Mouse (Mus musculus) embryo, embryonic 10.5 days (tissue): ENCODE measurements around the gene Tmem52.
"Not testable (repeated sequence)": the region's sequence is repeated elsewhere in the genome, so short reads cannot be mapped to it uniquely, and the experiment has no call there.

ENCODE experiments used
- DNase-seq: peaks from one replicate; pipeline ENCODE4 v3.0.0-alpha.2; 2015; ENCODE audit warnings: low spot score

The Tmem52 gene

GRCm38 (mm10) chr4:155468952-155469351 lies at the start of gene Tmem52:
Gene Tmem52 (plus strand): TSS chr4:155469114.
- peak; percentile 63 for DNase-seq

GRCm38 (mm10) chr4:155420137-155420536 lies 48.8 kb upstream of the Tmem52 start:
- no peak for DNase-seq

DNA sequence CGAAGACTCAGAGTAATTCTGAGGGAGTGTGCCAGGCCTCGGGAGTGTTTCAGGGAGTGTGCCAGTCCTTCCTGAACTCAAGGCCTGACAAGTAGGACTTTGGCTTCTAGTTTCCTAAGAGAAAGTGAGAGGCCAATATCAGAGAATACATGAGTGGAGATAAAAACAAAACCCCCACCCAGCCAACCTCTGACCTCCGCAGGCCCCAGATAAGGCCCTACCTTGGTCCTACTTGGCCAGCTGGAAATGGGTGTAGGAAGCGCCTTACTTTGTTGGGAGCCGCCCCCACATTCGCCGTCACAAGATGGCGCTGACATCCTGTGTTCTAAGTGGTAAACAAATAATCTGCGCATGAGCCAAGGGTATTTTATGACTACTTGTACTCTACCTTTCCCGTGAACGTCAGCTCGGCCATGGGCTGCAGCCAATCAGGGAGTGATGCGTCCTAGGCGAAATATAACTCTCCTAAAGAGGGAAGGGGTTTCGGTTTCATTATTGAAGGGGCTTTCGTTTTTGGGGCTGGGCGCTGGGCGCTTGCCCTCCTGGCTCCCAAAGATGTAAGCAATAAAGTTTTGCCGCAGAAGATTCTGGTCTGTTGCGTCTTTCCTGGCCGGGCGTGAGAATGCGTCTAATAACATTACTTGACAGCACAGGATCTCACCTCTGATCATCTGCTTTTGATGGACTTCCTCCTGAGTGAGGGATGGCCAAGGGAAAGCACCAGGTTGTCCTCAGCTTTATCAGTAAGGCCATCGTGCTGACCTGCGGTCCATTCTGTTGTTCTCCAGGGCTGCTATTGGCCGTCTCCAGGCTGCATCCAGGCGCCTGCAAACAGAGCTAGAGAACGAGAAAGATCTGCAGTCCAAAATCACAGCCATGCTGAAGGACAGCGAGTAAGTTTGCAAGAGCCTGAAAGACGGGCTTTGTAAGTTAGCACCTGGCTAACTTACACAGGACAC lies 47.2 kb upstream of the Tmem52 start:
- DNase-seq = not testable (repeated sequence)

- DNase-seq = no peak
These were observed 44.9 kb upstream of the Tmem52 start for GRCm38 (mm10) chr4:155423988-155424387.

DNA sequence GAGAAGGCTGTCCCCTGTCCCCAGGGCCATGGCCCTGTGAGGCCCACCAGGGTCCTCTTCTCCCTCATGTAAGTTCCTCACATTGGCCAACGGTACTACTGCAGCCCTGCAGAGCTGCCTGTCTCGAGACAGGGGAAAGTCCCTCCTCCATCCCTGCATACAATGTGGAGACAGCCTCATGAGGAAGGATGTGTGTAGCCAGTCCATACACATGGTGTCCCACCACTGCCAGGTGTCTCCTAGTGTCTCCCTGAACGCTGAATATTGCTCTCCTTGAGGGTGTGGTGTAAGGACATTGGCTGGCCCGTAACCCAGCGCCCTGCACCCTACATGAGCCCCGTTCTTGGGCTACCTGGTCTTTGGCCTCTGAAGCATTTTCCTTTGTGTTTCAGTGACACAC lies 42.6 kb upstream of the Tmem52 start:
- DNase-seq = no peak

DNA sequence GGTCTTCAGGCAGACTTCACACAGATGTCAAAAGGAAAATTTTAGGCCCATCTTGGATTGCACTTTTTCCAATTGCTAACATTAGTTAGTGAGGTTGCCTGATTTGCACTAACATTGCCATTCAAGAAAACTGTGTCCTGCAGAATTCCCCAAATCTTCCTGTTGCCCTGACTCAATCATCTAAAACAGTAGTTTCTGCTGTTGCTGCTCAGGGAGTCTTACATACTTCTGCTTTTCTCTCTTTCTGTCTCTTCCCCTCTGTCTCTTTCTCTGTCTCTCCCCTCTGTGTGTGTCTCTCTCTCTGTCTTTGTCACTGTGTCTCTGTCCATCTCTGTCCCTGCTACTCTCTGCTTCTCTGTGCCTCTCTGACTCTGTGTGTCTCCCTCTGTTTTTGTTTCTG lies 40.5 kb upstream of the Tmem52 start:
- DNase-seq = no peak

GRCm38 (mm10) chr4:155429202-155429601 lies 39.7 kb upstream of the Tmem52 start:
- DNase-seq = no peak

DNA sequence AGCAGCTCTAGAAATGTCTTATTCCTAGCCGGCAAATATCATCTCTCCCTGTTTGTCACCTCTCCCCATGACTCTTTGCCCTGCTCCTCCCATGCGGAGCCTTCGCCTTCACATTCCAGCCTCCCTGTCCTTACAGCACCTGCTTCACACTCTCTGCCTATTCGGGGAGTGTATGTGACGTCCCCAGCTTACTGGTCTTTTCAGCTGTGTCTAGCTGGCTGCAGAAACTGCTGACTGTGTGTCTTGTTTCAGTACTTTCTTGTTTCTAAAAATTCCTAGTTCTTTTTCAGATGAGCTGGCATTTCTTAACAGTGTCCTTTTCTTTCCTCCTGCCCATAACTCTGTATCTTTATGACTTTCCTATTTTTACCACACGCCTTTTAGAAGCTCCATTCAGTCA lies 36.6 kb upstream of the Tmem52 start:
- no peak for DNase-seq

DNA sequence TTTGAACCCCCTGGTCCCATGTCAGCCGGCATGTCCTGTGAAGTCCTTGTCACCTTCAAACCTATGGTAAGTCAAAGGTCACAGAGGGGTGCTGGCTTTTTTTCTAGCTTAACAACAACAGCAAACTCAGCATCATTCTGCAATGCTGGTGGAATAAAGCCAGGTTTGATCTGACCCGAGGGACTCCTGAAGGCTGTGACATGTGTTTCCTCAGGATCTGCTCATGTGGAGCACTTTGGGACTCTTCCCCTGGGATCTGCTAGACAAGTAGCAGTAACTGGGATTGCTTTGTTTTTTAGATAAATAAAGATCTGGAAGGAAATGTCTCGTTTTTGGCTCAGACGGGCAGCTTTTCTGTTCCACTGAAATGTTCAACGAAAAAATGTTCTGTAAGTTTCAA lies 34.9 kb upstream of the Tmem52 start:
- DNase-seq = no peak

DNA sequence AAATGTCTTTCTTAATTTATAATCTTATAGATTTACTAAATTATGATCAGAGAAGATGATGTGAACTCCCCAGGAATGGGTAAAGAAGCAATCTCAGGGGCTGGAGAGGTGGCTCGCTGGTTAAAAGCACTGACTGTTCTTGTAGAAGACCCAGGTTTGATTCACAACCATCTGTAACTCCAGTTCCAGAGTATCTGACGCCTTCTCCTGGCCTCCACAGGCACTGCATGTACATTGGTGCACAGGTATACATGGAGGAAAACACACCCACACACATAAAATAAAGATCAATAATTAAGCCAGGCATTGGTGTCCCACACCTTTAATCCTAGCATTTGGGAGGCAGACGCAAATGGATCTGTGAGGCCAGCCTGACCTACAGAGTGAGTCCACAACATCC lies 26.1 kb upstream of the Tmem52 start:
- no peak for DNase-seq

- DNase-seq = peak; percentile 49
These were observed 17.3 kb upstream of the Tmem52 start for GRCm38 (mm10) chr4:155451597-155451996.

- DNase-seq = no peak
These were observed 10.3 kb upstream of the Tmem52 start for GRCm38 (mm10) chr4:155458575-155458974.

- DNase-seq = no peak
These were observed 5.9 kb upstream of the Tmem52 start for GRCm38 (mm10) chr4:155463050-155463449.

- DNase-seq = no peak
These were observed 5.3 kb upstream of the Tmem52 start for GRCm38 (mm10) chr4:155463611-155464010.

- DNase-seq = no peak
These were observed 4.9 kb upstream of the Tmem52 start for GRCm38 (mm10) chr4:155464061-155464460.

DNA sequence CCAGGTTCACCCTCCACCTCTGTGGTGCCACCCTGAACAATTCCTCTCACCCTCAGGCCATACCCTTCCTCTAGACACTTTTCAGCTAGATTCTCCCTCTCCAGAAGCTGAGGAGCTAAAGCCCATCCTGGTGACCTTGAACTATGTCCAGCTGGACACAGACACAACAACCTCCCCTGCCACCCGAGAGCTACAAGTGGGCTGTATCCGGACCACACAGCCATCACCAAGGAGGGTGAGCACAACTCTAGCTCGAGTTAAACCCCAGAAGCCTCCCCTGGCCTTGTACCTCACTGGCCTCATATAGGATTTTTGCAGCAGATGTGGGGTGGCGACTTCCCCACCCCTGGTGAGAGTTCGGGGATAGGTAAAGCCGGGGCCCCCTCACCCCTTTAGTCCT lies 3.3 kb upstream of the Tmem52 start:
- DNase-seq = no peak

- no peak for DNase-seq
These were observed 2.8 kb upstream of the Tmem52 start for GRCm38 (mm10) chr4:155466080-155466479.

- no peak for DNase-seq
These were observed 1.5 kb upstream of the Tmem52 start for GRCm38 (mm10) chr4:155467237-155468010.

- no peak for DNase-seq
These were observed 812 bp downstream of the Tmem52 start for GRCm38 (mm10) chr4:155469590-155470262.

DNA sequence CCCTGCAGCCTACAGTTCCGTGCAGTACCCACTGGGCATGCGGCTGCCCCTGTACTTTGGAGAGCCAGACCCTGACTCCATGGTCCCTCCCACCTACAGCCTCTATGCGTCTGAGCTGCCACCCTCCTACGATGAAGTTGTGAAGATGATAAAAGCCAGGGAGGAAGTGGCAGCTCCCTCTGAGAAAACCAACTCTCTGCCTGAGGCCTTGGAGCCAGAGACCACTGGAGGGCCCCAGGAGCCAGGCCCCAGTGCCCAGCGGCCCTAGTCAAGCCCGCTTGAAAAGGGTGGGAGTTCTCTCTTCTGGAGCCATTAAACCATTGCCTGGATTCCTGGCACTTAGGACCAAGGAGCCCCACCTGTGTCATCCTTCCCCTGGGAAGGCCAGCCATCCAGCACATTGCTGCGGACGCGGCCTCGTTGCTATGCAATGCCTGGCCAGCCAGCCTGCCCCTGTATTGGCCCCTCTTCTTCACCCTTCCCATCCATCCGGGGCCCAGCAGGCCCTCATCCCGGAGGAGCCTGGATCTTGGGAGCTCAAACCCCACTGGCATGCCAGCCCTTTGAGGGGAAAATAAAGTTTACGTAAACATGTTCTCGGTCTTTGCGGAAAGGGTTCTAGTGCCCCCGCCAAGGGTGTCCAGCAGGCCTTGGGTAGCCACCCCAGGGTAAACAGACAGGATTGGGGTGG lies 1.5 kb downstream of the Tmem52 start:
- no peak for DNase-seq

GRCm38 (mm10) chr4:155470997-155471396 lies 2.1 kb downstream of the Tmem52 start:
- DNase-seq = no peak

DNA sequence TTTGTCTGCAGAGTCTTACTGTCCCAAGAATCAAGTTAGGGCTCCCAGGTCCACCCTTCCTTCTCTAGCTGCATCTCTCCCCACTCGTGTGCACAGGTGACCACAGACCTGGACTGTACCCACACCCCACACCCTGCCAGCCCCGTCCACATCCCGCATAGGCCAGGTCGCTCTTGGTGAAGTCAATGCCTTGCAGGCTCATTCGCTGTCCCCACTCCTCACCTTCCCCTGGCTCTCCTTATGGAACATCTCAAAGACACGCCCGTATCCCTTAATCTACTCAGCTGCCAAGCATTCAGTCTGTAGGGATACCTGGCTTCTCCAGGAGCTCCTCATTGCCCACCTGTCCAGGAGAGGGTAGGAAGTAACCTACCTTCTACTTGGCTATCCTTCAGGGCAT lies 2.5 kb downstream of the Tmem52 start:
- DNase-seq = no peak
